ENCODE assay signal across 20 mouse cellular contexts in the genomic region with DNA sequence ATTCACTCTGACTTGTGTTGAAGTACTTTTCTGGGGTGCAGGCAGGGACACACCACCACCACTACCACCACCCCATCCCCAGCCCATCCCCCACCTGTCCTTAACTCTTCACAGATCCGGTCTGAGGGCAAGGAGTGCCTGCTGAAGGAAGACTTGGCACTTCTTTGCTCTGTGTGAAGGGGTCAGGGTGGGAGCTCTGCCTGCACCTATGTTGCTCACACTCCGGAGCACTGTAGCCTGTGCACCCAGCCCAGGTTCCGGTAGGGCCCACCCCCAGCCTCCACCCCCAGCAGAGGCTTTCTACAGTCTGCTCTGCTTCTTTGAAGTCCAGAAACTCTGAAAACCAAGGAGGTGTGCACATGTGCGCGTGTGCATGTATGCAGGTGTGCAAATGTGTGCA. TPM values are rescaled to one million over a fixed set of nuclear protein-coding genes. Genes with fewer than 3 reads are reported as not detected.
DNase-seq lines count a peak whose midpoint lies in the region; ATAC-seq lines count a peak whose summit lies in the region.
"Had no signal": no experiment of that assay in that cellular context is flagged by ENCODE, and none has a peak within 500 bp of the region (broad histone marks: within the 10 kb centered on the region; RNA-seq: fewer than 3 reads in every experiment).

No protein-coding gene starts in this region.

- no peak overlapping the region for H3K9ac ChIP-seq in kidney, embryonic 16.5 days (replicated peaks; ENCODE audit: low read length)
- H3K9ac ChIP-seq in limb, embryonic 12.5 days (replicated peaks) = no peak overlapping the region
- H3K9ac ChIP-seq in hindbrain, embryonic 13.5 days = no peak overlapping the region
- H3K9ac ChIP-seq: forebrain, postnatal 0 days; limb, embryonic 15.5 days; liver, embryonic 15.5 days; neural tube, embryonic 12.5 days had no signal

- H3K9me3 ChIP-seq in kidney, embryonic 16.5 days (ENCODE audit: low read length) = peaks cover 3% of the 10 kb centered on the region; the same call in 1 of the 2 replicates
- H3K9me3 ChIP-seq in limb, embryonic 12.5 days = peaks cover 2% of the 10 kb centered on the region; the same call in 1 of the 2 replicates
- H3K9me3 ChIP-seq in hindbrain, embryonic 13.5 days = 0 out of 2 replicates have a peak, but pooled peaks cover 2% of the 10 kb centered on the region
- H3K9me3 ChIP-seq: limb, embryonic 15.5 days; liver, embryonic 15.5 days; neural tube, embryonic 12.5 days had no signal

- H3K27ac ChIP-seq in kidney, embryonic 16.5 days (ENCODE audit: low read length) = no peak overlapping the region
- H3K27ac ChIP-seq in limb, embryonic 12.5 days = 0 out of 2 replicates have a peak overlapping the region, but pooled peaks have one; percentile 45
- no peak overlapping the region for H3K27ac ChIP-seq in hindbrain, embryonic 13.5 days
- H3K27ac ChIP-seq: forebrain, embryonic 10.5 days; limb, embryonic 15.5 days; liver, embryonic 15.5 days; neural tube, embryonic 12.5 days had no signal

- no peak for DNase-seq in kidney, postnatal 25 days
- DNase-seq in thymus, postnatal 25 days = peak; percentile 14
- DNase-seq in thymus, adult 18-20 months = no peak
- DNase-seq: adrenal gland, postnatal 10 days; cerebellum, adult 11 months; cerebellum, postnatal 14 days; embryo, embryonic 11 days; forebrain, postnatal 0 days; kidney, adult 9 months; lung, postnatal 14 days had no signal

- H3K4me2 ChIP-seq in kidney, embryonic 16.5 days (replicated peaks; ENCODE audit: low read depth, low read length) = 0 out of 2 replicates have a peak overlapping the region, but pooled peaks have one; percentile 12
- H3K4me2 ChIP-seq in limb, embryonic 12.5 days = peak overlapping the region; percentile 64
- H3K4me2 ChIP-seq in hindbrain, embryonic 13.5 days = no peak overlapping the region
- H3K4me2 ChIP-seq: limb, embryonic 15.5 days; liver, embryonic 15.5 days; neural tube, embryonic 12.5 days had no signal

- H3K4me1 ChIP-seq in kidney, embryonic 16.5 days (ENCODE audit: insufficient read depth, low read length) = peaks cover 27% of the 10 kb centered on the region
- peaks cover 49% of the 10 kb centered on the region for H3K4me1 ChIP-seq in limb, embryonic 12.5 days (replicated peaks)
- peaks cover 12% of the 10 kb centered on the region for H3K4me1 ChIP-seq in hindbrain, embryonic 13.5 days (replicated peaks)

- 55% methylated on average over 5 of the region's 5 CpGs for WGBS in kidney, embryonic 16.5 days
- 38% methylated on average over 5 of the region's 5 CpGs for WGBS in limb, embryonic 12.5 days
- WGBS in hindbrain, embryonic 13.5 days = 57% methylated on average over 5 of the region's 5 CpGs

- peak; percentile 47; the same call in 1 of the 2 replicates for ATAC-seq in kidney, embryonic 16.5 days (ENCODE audit: low FRiP score, low TSS enrichment)
- ATAC-seq in limb, embryonic 12.5 days (ENCODE audit: insufficient number of reproducible peaks, insufficient read depth, low FRiP score, low TSS enrichment, low read depth) = no peak
- ATAC-seq in hindbrain, embryonic 13.5 days (ENCODE audit: low FRiP score) = no peak
- ATAC-seq in cerebellum, adult (ENCODE audit: insufficient number of reproducible peaks, low FRiP score, low TSS enrichment) = no peak
- ATAC-seq: forebrain, postnatal 0 days; Patski had no signal

- peaks cover 6% of the 10 kb centered on the region; the same call in 1 of the 2 replicates for H3K27me3 ChIP-seq in kidney, embryonic 16.5 days (ENCODE audit: insufficient read depth, low read length)
- H3K27me3 ChIP-seq in limb, embryonic 12.5 days = no peaks in the 10 kb centered on the region
- H3K27me3 ChIP-seq in hindbrain, embryonic 13.5 days = peaks cover 68% of the 10 kb centered on the region
- H3K27me3 ChIP-seq: limb, embryonic 15.5 days; Patski had no signal

- H3K4me3 ChIP-seq in kidney, embryonic 16.5 days (ENCODE audit: low read length) = no peak overlapping the region
- H3K4me3 ChIP-seq in limb, embryonic 12.5 days (replicated peaks) = no peak overlapping the region
- H3K4me3 ChIP-seq in hindbrain, embryonic 13.5 days = no peak overlapping the region
- H3K4me3 ChIP-seq: forebrain, embryonic 10.5 days; limb, embryonic 15.5 days; liver, embryonic 15.5 days; neural tube, embryonic 12.5 days had no signal

- no peaks in the 10 kb centered on the region for H3K36me3 ChIP-seq in kidney, embryonic 16.5 days (ENCODE audit: insufficient read depth, low read length)
- H3K36me3 ChIP-seq in limb, embryonic 12.5 days = no peaks in the 10 kb centered on the region
- no peaks in the 10 kb centered on the region for H3K36me3 ChIP-seq in hindbrain, embryonic 13.5 days
- H3K36me3 ChIP-seq: forebrain, embryonic 10.5 days; limb, embryonic 15.5 days; liver, embryonic 15.5 days; neural tube, embryonic 12.5 days had no signal

RNA-seq across cellular contexts. Expression of a gene that starts 44.8 kb away (rescaled TPM):
- polyA plus RNA-seq in kidney, embryonic 16.5 days (2015; fragmentation: Nextera tagmentation; extraction: Ambion mirVana) = 24.2 and 25.3 TPM in 2 replicates
- 30.7 and 30.8 TPM in 2 replicates for polyA plus RNA-seq in limb, embryonic 12.5 days (2016; fragmentation: Nextera tagmentation; extraction: Ambion mirVana)
- polyA plus RNA-seq in hindbrain, embryonic 13.5 days (2015; fragmentation: Nextera tagmentation; extraction: Ambion mirVana) = 3.2 and 4.2 TPM in 2 replicates
- polyA plus RNA-seq: activated CD4-positive, CD25-positive, alpha-beta regulatory T cell, adult 4 months had no signal
